Mouse (Mus musculus) cortical plate, adult 2 months (tissue): Measurements from ENCODE around the gene Trir. TPM values are rescaled to one million over a fixed set of nuclear protein-coding genes. Genes with fewer than 3 reads are reported as not detected.
A peak's percentile ranks its signal among the peaks of the same experiment; 100 is the strongest.

Experiments used
- H3K27ac ChIP-seq: fragments of 200-500 bp; 2 replicates; pipeline ENCODE4 v1.5.1; 2012; ENCODE audit warnings: low read length, control low read depth, inconsistent platforms; ENCODE audit not compliant: insufficient read depth
- H3K4me1 ChIP-seq: fragments of 200-500 bp; 2 replicates; pipeline ENCODE4 v1.6.1; 2011; ENCODE audit warnings: low read length; ENCODE audit not compliant: control insufficient read depth, insufficient read depth
- H3K4me3 ChIP-seq: fragments of 200-500 bp; 2 replicates; pipeline ENCODE4 v1.5.1; 2011; ENCODE audit warnings: mild to moderate bottlenecking, low read length, control low read depth; ENCODE audit not compliant: insufficient read depth
- CTCF ChIP-seq: fragments of 200-500 bp; IDR thresholded peaks from 2 replicates; pipeline ENCODE4 v1.5.1; 2011; ENCODE audit warnings: mild to moderate bottlenecking, control low read depth, low read length; ENCODE audit not compliant: insufficient read depth; ENCODE audit errors: extremely low read depth
- POLR2A ChIP-seq: fragments of 200-500 bp; IDR thresholded peaks from 2 replicates; pipeline ENCODE4 v1.6.1; 2011; ENCODE audit warnings: mild to moderate bottlenecking, low read length, control low read depth; ENCODE audit not compliant: insufficient read depth; ENCODE audit errors: extremely low read depth
- polyA plus RNA-seq: library from polyadenylated mRNA; depleted of rRNA; stranded (reverse); fragments of >200 nt; gene quantifications from 2 replicates; pipeline ENCODE4 v1.2.3, GENCODE M21; 2012; rRNA removed

The Trir gene
- 118 and 119 TPM in 2 replicates for polyA plus RNA-seq

DNA sequence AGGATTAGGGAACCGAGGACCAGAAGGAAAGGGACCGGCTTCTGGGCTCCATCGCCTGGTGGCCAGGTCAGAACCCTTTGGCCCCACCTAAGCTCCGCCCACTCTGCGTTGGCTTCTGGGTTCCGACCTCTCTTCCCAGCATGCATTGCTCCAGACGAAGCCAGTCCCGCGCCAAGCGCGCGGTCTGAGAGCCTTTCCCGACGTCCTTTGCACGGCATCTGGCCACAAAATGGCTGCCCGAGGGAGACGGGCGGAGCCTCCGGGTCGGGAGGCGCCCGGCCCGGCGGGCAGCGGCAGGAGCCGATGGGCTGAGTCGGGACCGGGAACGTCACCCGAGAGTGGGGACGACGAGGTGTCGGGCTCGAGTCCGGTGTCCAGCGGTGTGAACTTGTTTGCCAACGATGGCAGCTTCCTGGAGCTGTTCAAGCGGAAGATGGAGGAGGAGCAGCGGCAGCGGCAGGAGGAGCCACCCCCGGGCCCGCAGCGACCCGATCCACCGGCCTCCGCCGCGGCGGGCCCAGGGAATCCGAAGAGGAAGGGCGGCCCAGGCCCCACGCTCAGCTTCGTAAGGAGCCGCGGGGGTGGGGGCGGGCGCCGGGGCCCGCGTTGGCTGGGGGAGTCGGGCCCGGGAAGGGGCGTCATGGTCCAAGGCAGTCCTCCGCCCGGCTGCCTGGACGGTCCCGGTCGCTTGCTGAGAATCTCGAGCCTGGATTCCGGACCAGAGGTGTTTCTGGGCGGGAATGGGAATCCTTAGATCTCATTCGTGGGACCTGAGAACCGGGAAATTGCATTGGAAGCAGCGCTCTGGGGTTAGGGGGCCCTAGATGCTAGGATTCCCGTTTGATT, at the start of gene Trir:
TSS of gene Trir (plus strand) at position 154 of the 846 bp plus-strand sequence.
- peaks cover 10% of the 10 kb centered on the region for H3K4me1 ChIP-seq
- H3K4me3 ChIP-seq: peak within 1 kb of the TSS; percentile 96
- TF ChIP-seq CTCF (no peak), POLR2A (peak; percentile 94)
- peak within 1 kb of the TSS; percentile 96 for H3K27ac ChIP-seq

DNA sequence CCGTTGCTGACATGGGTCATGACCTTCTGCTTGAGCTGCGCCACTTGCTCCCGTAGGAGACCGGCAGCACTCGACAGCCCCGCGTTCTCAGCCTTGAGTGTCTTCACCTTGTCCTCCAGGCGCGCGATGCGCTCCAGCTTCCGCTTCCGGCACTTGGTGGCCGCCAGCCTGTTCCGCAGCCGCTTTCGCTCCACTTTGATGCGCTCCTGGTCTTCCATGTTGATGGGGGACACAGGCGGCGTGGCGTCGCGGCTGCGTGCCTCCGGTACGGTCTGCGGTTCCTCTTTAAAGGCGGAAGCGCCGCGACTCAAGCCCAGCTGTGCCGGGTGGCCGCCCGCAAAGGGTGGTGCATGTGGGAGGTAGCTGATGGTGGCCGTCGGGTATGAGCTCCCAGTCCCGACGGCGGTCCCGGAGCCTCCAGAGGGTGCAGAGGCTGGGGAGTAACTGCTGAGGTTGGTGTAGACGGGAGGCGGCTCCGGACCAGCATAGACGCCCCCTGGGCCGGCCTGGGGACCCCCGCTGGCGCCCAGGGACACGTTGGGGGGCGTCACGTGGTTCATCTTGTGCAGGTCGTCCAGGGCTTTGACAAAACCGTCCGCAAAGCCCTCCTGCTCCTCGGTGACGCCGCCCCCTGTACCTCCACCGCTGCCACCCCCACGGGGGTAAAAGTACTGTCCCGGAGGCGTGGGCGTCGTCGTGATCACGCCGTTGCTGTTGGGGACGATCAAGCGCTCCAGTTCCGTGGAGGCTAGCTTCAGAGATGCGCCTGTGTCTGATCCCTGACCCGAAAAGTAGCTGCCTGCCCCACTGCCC, 49.0 kb upstream of the Trir start:
- Histone ChIP-seq H3K27ac (peak overlapping the region; percentile 92), H3K4me1 (peaks cover 1% of the 10 kb centered on the region; the same call in 1 of the 2 replicates), H3K4me3 (peak overlapping the region; percentile 87)
- TF ChIP-seq CTCF: no peak
- peak; percentile 67 for TF ChIP-seq POLR2A

DNA sequence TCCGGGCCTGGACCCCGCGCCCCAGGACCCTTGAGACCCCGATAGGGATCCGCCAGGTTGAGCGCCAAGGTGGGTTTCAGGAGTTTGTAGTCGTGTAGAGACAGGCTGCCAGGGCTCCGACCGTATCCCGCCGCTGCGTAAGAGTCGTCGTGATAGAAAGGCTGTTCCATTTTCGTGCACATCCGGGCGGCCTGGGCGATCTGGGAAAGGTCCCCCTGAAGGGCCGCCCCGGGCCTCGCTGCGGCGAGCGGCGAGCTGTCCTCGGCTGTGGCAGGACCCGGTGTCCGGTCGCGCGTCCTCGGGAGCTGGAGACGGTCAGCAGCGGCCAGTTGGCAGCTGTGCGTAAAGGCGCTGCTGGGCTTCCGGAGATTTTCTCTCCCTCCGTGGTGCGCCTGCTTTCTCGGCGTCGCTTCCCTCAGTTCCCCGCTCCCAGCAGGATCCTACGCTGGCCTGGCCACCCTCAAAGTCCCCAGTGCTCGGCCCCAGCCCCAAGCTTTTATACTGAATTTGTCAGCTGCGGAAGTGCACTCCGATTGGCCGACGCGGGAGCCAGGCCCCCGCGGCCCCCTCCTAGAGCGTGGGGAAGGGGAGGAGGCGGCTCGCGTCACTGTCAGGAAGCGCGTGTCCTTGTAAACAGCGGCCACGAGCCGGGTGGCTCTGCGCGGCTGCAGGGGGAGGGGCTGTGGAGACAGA, 48.2 kb upstream of the Trir start, which contains the start of gene Junb:
TSS of gene Junb (minus strand) at position 471 of the 693 bp plus-strand sequence.
- TF ChIP-seq CTCF (no peak), POLR2A (peak; percentile 100)
- peak within 1 kb of the TSS; percentile 92 for H3K27ac ChIP-seq
- H3K4me1 ChIP-seq: peaks cover 1% of the 10 kb centered on the region; the same call in 1 of the 2 replicates
- H3K4me3 ChIP-seq: peak within 1 kb of the TSS; percentile 87

DNA sequence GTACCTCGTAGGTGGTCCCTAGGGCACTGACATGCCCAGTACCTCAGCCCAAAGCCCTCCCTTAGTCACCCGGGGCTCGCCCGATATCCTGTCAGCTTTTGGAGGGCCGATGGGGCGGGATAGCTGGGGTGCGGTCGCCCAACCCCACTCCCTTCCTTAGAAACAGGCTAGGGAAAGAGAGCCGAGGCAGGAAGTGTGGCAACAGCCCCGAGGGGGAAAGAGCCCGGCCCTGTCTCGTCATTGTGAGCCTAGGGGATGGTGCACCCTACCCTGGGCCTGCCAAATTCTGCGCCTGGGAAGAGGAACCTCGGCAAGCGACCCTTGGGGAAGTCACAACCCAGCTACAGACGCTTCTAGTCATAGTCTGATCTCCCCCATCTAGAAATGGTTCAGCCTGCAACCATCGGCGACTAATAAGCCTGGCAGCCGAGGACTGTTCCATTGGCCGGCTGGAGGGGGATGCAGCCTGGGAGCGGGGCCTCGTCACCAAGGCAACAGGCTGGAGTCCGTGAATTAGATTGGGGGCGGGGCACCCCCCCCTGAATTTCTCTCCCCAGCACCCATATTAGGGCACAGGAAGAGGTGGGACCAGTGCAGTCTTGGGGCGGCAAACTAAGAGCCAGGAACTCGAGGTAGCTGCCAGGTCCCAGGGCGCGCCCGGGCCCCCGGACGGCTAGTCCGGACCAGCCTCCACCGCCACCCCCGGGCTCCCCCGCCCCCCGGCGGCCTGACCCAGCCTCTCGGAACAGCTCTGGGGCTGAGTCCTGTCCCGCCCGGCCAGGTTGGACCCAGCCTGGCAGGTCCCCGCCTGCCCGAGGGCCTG, 46.8 kb upstream of the Trir start:
- TF ChIP-seq POLR2A (no peak), CTCF (no peak)
- H3K4me1 ChIP-seq: peaks cover 1% of the 10 kb centered on the region; the same call in 1 of the 2 replicates
- peak overlapping the region; percentile 8 for H3K4me3 ChIP-seq
- peak overlapping the region; percentile 86 for H3K27ac ChIP-seq

DNA sequence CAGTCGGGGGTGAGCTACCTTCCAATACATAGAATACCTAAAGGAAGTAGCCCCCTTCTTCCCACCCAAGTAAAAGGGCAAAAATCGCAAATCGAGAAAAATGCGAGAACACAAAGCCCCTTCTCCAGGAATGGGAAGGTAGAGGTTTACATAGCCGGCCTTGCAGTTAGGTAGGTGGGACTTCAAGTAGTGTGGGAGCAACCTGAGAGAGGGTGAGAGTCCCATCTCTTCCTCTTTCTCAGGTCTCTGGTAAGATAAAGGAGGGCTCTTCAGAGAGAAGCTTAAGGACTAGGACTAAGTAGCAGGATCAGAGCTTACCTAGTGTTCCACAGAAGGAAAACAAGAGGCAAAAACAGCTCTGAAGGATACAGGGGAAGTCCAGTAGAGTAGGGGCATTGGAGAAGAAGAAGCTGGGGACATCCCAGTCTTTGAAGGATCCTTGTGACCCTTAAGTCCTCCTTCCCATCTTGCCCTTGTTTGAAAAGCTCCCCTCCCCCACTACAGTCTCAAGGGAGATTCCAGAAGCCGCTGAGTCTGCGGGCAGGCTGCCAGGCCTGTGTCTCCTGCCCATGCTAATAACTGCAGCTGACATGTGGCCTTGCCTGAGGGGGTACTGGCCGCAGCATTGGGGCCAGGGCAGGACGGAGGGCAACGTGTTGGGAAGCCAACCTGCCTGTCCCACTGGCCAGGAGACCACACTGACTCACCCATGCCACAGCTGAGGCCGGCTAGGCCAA, 45.8 kb upstream of the Trir start:
- no peak overlapping the region for H3K4me3 ChIP-seq
- TF ChIP-seq POLR2A (no peak), CTCF (no peak)
- H3K4me1 ChIP-seq: peaks cover 3% of the 10 kb centered on the region; the same call in 1 of the 2 replicates
- H3K27ac ChIP-seq: peak overlapping the region; percentile 57

DNA sequence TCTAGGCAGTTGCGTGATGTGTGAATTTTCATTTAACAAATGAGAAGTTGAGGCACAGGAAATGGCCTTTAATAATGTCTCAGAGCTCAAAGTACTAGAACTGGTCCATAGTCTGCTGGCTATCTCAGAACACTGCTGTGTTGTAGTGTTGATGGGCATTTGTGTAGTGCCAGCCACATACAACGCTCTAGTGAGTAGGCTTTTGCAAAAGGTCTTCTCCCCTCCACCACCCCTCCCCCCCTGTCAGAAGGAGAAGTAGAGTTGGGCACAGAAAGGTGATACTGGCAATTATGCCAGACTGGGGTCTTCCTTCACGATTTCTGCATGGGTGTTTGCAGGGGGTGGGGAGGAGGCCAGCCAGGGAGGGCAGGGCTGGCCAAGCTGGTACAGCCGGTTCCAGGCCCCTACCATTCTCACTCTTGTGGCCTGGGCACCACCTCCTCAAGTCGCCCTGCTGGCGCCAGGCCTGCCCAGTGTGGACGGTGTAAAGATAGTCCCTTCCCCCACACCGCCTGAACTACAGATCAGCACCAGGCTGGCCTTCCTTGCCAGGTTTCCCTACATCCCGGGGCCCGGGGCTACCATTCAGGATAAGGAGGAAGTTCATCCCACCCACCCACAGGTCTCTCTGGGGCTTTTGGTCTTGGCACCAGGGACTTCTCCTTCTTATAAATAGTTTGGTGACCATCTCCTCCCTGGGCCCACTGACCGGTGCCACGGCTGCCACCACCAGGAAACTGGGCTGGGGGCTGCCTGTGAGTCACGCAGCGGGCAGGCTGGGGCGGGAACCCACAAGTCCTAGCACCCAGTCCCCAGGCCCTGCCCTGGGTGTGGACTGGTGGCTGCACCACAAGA, 44.8 kb upstream of the Trir start:
- H3K4me3 ChIP-seq: no peak overlapping the region
- peaks cover 7% of the 10 kb centered on the region; the same call in 1 of the 2 replicates for H3K4me1 ChIP-seq
- no peak overlapping the region for H3K27ac ChIP-seq
- TF ChIP-seq CTCF (no peak), POLR2A (no peak)

DNA sequence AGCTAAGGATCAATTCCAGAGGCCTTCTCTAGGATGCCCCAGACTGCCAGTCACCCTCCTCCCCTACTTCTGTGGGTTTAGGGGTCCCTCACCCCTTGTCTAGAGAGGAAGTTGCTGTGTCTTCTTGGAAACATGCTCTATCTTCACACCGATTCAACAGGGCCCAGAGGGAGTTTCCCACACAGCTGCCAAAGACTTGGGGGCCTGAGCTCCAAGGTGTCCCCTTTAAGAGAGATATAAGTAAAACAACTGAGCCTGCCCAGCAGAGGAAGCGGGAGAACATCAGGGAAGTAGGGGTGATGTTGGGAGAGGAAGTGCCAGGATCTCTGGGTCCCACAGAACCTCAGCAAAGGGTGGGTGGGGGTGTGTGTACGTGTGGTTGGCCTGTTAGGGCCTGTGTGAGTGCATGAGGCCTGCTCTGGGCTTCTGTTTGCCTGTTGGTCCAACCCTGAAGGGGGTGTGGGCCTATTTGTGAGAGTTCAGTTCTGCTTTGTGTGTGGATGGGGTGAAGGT, 44.1 kb upstream of the Trir start:
- H3K4me1 ChIP-seq: peaks cover 7% of the 10 kb centered on the region; the same call in 1 of the 2 replicates
- no peak overlapping the region for H3K4me3 ChIP-seq
- TF ChIP-seq CTCF: no peak
- no peak for TF ChIP-seq POLR2A
- H3K27ac ChIP-seq: no peak overlapping the region
